Mouse (Mus musculus): Measurements from ENCODE around the gene Cenpv.

Gene Cenpv

GRCm38 (mm10) chr11:62507683-62508082 lies 31.4 kb downstream of the Cenpv start:
- DNase-seq, result no peak

DNA sequence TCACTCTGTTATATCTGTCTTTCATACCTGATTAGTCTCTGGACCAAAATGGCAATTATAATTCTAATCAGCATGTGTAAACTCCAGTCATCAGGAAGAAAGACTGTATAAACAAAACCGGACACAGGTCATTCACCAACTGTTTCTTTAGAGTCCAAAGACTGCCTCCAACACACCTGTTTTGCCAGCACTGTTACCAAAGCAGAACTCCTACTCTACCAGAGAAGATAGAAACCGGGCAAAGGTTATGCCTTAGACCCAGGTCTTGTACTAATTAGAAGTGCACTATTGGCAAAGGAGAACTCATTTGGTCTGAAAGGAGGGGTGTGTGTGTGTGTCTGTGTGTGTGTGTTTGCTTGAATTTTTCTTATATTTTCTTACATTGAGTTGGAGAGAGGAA lies 38.5 kb downstream of the Cenpv start:
- no peak for DNase-seq

DNA sequence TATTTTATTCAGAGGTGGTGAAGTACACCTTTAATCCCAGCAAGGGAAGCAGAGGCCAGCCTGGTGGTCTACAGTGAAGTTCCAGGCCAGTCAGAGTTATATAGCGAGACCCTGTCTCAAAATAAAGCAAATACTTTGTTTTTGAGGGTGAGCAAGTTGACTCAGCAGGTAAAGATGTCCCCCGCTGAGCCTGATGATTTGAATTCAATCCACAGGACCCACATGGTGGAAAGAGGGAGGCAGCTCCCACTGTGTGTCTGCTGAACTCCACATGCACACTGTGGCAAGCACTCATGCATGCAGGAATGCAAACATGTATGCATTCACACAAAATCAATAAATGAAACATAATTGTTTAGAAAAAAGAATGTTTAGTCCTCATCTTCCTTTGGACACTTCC lies 40.3 kb downstream of the Cenpv start:
- no peak for DNase-seq

DNA sequence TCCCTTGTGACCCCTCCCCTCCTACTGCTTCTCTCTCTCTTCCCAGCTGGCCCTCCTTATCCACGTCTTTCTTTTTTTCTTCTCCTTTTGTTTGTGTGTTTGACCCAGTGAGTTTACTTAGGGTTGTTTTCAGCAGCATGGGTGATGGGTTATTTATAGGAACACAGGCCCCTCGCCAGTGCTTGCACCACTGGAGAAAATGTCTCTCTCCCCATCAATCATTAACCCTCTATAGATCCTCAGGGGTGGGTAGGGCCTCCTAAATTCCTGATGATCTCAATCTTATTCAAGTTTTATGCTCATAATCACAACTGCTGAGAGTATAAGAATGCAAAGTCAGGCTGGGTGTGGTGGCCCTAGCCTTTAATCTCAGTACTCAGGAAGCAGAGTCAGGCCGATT lies 41.9 kb downstream of the Cenpv start:
- DNase-seq, result no peak

- peak; percentile 44 for DNase-seq
These were observed 42.8 kb downstream of the Cenpv start for GRCm38 (mm10) chr11:62496151-62496715.

- DNase-seq, result peak; percentile 64
These were observed 43.7 kb downstream of the Cenpv start for GRCm38 (mm10) chr11:62495276-62495801.

DNA sequence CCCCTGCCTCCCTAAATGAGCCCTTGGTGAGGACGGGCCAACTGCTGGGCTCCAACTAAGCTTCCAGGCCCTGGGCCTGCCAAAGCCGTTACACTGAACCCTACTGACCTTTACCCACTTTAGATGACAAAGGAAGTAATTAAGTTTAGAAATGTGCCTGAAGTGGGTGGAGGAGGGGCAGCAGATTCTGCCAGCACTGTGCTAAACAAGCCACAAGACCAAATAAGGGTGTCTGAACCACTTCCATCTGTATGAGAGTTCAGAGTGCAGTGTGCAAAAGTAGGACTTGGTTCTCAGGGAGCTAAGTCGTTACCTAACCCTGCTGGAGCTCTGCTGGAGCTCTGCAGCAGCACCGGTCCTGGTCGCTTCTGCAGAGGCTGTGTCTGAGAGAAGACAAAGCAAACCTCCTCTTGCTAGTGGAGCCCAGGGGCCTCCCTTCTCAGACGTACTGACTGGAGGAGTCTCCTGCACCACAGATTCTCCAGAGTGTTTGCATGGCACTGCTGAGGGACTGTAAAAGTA lies 44.2 kb downstream of the Cenpv start:
- peak; percentile 66 for DNase-seq

DNA sequence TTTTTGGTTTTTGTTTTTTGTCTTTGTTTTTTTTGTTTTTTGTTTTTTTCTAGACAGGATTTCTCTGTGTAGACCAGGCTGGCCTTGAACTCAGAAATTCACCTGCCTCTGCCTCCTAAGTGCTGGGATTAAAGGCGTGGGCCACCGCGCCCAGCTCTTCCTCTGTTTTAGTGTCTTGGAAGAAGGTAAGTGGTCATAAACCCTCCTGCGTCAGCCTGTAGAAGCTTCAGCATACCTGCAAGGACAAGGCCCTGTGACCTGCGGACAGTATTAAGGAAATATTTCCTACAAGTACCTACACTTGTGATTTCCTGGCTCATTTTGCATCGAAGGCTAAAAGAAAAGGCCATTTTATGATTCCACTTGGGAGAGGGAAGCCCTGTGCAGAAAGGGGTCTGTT lies 45.4 kb downstream of the Cenpv start:
- DNase-seq, result no peak

- no peak for DNase-seq
These were observed 51.3 kb downstream of the Cenpv start for GRCm38 (mm10) chr11:62487540-62488350.

DNA sequence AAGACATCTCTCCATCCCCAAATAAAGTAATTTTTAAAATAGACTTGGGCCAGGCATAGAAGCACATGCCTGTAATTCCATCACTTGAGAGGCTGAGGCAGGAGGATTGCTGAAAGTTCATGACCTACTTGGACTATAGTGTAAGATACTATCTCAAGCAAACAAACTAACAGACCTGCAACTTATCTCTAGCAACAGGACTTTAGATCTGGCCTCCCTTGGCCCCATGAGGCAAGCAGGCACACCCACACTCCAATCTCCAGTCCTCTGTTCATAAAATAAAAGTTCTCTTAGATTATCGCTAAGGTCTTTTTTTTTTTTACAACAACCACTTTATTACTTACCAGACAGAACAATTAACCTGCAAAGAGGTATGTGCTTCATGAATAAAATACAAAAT lies 52.1 kb downstream of the Cenpv start:
- DNase-seq, result no peak

DNA sequence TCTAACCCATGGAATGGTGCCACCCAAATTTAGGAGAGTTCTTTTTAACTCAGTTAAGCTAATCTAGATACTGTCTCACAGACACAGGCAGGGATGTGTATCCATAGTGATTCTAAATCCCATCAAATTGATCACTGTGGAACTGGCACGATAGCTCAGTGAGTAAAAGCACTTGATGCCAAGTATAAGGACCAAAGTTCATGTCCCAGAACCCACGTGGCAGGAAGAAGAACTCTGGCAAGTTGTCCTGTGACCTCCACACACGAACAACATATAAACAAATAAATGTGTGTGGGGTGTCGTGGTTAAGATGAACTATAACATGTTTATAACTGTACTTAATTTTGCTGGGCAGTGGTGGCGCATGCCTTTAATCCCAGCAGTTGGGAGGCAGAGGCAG lies 59.5 kb downstream of the Cenpv start:
- no peak for DNase-seq

DNA sequence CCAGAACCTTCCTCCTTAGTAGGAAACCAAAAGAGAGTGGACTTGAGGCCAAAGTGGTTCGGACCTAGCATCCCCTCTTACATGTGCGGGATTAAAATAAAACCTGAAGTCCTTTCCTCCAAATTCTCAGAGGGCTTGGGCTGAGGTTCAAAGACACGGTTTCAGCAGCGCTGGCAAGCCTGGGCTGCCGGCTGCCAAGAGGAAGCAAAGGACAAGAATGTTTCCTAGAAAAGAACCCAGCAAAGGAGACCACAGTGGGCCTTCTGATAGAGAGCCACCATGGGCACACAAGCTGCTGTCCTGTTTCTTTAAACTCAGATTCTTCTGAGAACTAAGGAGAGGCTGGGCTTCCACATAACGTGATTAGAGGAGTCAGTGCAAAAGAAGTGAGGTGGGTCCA lies 60.1 kb downstream of the Cenpv start:
- DNase-seq, result no peak

DNA sequence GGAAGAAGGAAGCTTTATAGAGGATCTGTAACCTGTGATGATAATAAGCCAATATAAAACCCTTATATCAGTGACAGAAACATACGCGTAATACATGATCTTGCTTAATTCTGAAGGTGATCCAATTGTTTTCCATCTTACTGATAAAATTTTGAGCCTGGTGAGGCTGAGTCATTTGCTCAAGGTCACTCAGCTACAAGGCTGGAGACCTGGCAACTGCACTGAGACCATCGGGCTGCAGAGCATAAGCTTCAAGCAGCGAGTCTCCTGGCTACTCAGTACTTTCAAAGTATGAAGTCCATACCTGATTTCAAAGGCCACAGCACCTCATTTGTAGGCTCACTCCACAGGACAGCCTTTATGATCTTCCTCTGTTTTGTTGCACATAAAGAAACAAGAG lies 62.9 kb downstream of the Cenpv start:
- no peak for DNase-seq

Data from lung, postnatal 14 days (tissue).